Mouse (Mus musculus): ENCODE results near the gene Grin3a.

- TF ChIP-seq CTCF (IDR thresholded peaks at IDR 0.05; ENCODE audit: low read depth) (no peak), EP300 (IDR thresholded peaks at IDR 0.05; ENCODE audit: low read depth) (no peak)
These were observed 121.6 kb downstream of the Grin3a start for GRCm38 (mm10) chr4:49723908-49724307.
